Mouse (Mus musculus) liver, embryonic 14.5 days (tissue): Measurements from ENCODE around the gene Cds2.

Experiments used
- CTCF ChIP-seq: IDR thresholded peaks from 2 replicates; pipeline ENCODE4 v1.5.1; 2016; ENCODE audit warnings: antibody characterized with exemption, low read depth, control low read depth
- EP300 ChIP-seq: IDR thresholded peaks from 2 replicates; pipeline ENCODE4 v1.6.1; 2016; ENCODE audit warnings: antibody characterized with exemption, low read depth

DNA sequence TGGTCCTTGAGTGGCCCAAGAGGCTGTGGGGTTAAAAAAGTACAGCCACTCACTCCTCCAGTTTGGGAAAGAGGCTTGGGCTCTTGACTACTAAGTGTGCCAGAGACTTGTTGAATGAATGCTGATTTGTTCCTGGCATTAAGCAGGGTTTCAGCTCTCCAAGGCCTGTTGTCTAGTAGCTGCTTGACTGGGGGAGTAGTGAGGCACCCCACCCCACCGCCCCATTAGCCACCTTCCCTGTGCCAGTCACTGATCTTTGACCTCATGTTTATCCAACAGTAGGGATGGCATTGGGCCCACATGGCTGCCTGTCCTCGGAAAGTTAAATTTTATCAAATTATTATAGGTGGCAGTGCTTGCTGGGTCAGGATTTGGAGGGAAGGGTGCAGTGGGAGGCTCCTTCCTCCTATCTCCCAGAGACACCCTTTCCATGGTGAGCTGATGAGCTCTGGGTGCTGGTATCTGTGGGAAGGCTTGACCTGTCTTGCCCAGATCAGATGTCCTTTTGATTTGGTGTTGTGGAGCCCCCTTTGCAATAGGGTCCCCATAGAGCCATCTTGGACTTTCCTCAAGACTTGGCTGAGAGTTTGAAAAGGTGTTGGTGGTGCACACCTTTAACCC lies 7.5 kb downstream of the Cds2 start:
- TF ChIP-seq CTCF (no peak), EP300 (no peak)
